Mouse (Mus musculus): ENCODE results near the gene AU021092. TPM values are rescaled to one million over a fixed set of nuclear protein-coding genes. Genes with fewer than 3 reads are reported as not detected.

AU021092 gene
- polyA plus RNA-seq, 1 experiment from 2014 or later = 13.1 TPM

GRCm38 (mm10) chr16:5221403-5221802, 696 bp downstream of the AU021092 start:
- DNase-seq (ENCODE audit: low spot score) = no peak
- no peak overlapping the region for H3K9ac ChIP-seq (ENCODE audit: low read length)
- ATAC-seq (ENCODE audit: low FRiP score, low TSS enrichment) = no peak
- H3K4me1 ChIP-seq (replicated peaks; ENCODE audit: control insufficient read depth, insufficient read depth) = no peaks in the 10 kb centered on the region
- 32% methylated on average over 4 of the region's 4 CpGs for WGBS
- H3K27ac ChIP-seq (replicated peaks) = no peak overlapping the region
- no peak overlapping the region for H3K4me2 ChIP-seq (replicated peaks; ENCODE audit: low read depth)
- H3K36me3 ChIP-seq (ENCODE audit: control insufficient read depth, insufficient read depth, low read length) = no peaks in the 10 kb centered on the region
- H3K27me3 ChIP-seq (ENCODE audit: control insufficient read depth, insufficient read depth, low read length) = no peaks in the 10 kb centered on the region
- no peak overlapping the region for H3K4me3 ChIP-seq (ENCODE audit: low read depth, low read length)
- no peaks in the 10 kb centered on the region for H3K9me3 ChIP-seq (ENCODE audit: control insufficient read depth, low read length)
- TF ChIP-seq EP300 (optimal IDR thresholded peaks at IDR 0.05) (no peak), CTCF (IDR thresholded peaks at IDR 0.05; ENCODE audit: low read depth) (no peak)

DNA sequence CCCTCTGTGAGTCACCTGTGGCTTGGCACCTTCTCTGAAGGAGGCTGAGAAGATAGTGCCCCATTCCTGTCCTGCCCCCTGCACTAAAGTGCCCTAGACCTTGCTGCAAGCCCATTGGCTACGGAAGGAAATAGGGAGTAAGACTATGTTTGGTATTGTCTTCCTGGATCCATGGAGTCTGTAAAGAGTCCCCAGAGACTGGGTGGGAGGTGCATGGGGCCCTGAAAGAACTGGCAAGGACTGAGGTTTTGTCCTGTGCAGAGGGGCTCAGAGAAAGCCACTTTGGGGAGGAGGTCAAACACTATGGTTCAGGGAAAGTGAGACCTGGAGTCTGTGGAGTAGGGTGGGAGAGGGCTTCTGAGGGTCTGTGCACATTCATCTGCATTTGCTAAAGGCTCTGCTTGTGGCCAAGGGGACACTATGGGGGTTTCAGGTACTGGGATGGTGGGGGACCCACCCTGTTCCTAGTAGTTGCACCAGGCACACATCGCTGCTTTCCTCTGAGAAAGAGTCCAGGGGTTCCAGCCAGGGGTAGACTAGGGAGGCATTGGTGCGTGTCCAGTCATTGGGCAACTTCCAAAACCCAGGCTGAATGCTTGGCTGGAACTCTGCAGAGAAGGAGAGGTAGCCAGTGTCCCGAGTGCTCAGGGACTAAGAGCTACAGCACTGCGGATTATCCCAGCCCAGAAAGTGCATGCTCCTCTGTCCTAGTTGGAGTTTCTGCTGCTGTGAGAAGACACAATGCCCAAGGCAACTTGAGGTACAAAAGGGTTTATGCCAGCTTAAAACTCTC, 4.6 kb downstream of the AU021092 start:
- Histone ChIP-seq H3K4me3 (ENCODE audit: low read depth, low read length) (no peak overlapping the region), H3K36me3 (ENCODE audit: control insufficient read depth, insufficient read depth, low read length) (no peaks in the 10 kb centered on the region), H3K9me3 (ENCODE audit: control insufficient read depth, low read length) (no peaks in the 10 kb centered on the region), H3K27me3 (ENCODE audit: control insufficient read depth, insufficient read depth, low read length) (no peaks in the 10 kb centered on the region), H3K27ac (replicated peaks) (no peak overlapping the region), H3K4me2 (replicated peaks; ENCODE audit: low read depth) (no peak overlapping the region), H3K9ac (ENCODE audit: low read length) (no peak overlapping the region), H3K4me1 (replicated peaks; ENCODE audit: control insufficient read depth, insufficient read depth) (no peaks in the 10 kb centered on the region)
- no peak for ATAC-seq (ENCODE audit: low FRiP score, low TSS enrichment)
- TF ChIP-seq CTCF (IDR thresholded peaks at IDR 0.05; ENCODE audit: low read depth) (no peak), EP300 (optimal IDR thresholded peaks at IDR 0.05) (no peak)
- DNase-seq (ENCODE audit: low spot score) = no peak
- 72% methylated on average over 5 of the region's 5 CpGs for WGBS

- H3K9me3 ChIP-seq (ENCODE audit: control insufficient read depth, low read length) = no peaks in the 10 kb centered on the region
- ATAC-seq (ENCODE audit: low FRiP score, low TSS enrichment) (no peak), DNase-seq (ENCODE audit: low spot score) (no peak)
- H3K36me3 ChIP-seq (ENCODE audit: control insufficient read depth, insufficient read depth, low read length) = no peaks in the 10 kb centered on the region
- 39% methylated on average over 6 of the region's 6 CpGs for WGBS
- H3K4me2 ChIP-seq (replicated peaks; ENCODE audit: low read depth) = no peak overlapping the region
- no peaks in the 10 kb centered on the region for H3K4me1 ChIP-seq (replicated peaks; ENCODE audit: control insufficient read depth, insufficient read depth)
- no peak for TF ChIP-seq EP300 (optimal IDR thresholded peaks at IDR 0.05)
- TF ChIP-seq CTCF (IDR thresholded peaks at IDR 0.05; ENCODE audit: low read depth) = no peak
- no peaks in the 10 kb centered on the region for H3K27me3 ChIP-seq (ENCODE audit: control insufficient read depth, insufficient read depth, low read length)
- H3K27ac ChIP-seq (replicated peaks) = no peak overlapping the region
- no peak overlapping the region for H3K4me3 ChIP-seq (ENCODE audit: low read depth, low read length)
- H3K9ac ChIP-seq (ENCODE audit: low read length) = no peak overlapping the region
These were observed 5.4 kb downstream of the AU021092 start for GRCm38 (mm10) chr16:5216686-5217085.

GRCm38 (mm10) chr16:5214126-5214525, 8.0 kb downstream of the AU021092 start:
- no peaks in the 10 kb centered on the region for H3K36me3 ChIP-seq (ENCODE audit: control insufficient read depth, insufficient read depth, low read length)
- TF ChIP-seq EP300 (optimal IDR thresholded peaks at IDR 0.05) (no peak), CTCF (IDR thresholded peaks at IDR 0.05; ENCODE audit: low read depth) (no peak)
- H3K9ac ChIP-seq (ENCODE audit: low read length) = no peak overlapping the region
- no peaks in the 10 kb centered on the region for H3K27me3 ChIP-seq (ENCODE audit: control insufficient read depth, insufficient read depth, low read length)
- DNase-seq (ENCODE audit: low spot score) (no peak), ATAC-seq (ENCODE audit: low FRiP score, low TSS enrichment) (no peak)
- no peaks in the 10 kb centered on the region for H3K4me1 ChIP-seq (replicated peaks; ENCODE audit: control insufficient read depth, insufficient read depth)
- no peaks in the 10 kb centered on the region for H3K9me3 ChIP-seq (ENCODE audit: control insufficient read depth, low read length)
- 89% methylated on average over 2 of the region's 2 CpGs for WGBS
- H3K4me3 ChIP-seq (ENCODE audit: low read depth, low read length) = no peak overlapping the region
- no peak overlapping the region for H3K4me2 ChIP-seq (replicated peaks; ENCODE audit: low read depth)
- H3K27ac ChIP-seq (replicated peaks) = no peak overlapping the region

DNA sequence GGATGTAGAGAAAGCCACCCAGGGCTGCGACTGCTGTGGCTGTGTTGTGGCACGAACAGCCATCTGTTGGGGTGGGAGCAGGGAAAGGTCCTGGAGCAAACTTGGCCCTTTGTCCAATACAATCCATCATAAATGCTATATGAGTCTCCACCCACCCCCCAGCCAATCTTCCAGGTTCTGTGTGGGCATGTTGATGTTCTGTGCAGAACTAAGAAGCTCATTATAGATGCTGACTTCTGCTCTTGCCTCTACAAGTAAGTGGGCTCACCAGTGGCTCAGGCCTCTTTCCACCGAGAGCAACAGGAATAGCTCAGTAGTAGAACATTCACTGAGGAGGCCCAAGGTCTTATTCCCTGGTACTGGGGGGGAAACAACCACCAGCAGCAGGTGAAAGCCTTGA, 9.9 kb downstream of the AU021092 start:
- no peak for DNase-seq (ENCODE audit: low spot score)
- Histone ChIP-seq H3K27ac (replicated peaks) (no peak overlapping the region), H3K4me1 (replicated peaks; ENCODE audit: control insufficient read depth, insufficient read depth) (no peaks in the 10 kb centered on the region), H3K27me3 (ENCODE audit: control insufficient read depth, insufficient read depth, low read length) (no peaks in the 10 kb centered on the region), H3K9me3 (ENCODE audit: control insufficient read depth, low read length) (no peaks in the 10 kb centered on the region), H3K36me3 (ENCODE audit: control insufficient read depth, insufficient read depth, low read length) (no peaks in the 10 kb centered on the region), H3K9ac (ENCODE audit: low read length) (no peak overlapping the region), H3K4me2 (replicated peaks; ENCODE audit: low read depth) (no peak overlapping the region), H3K4me3 (ENCODE audit: low read depth, low read length) (no peak overlapping the region)
- 71% methylated on average over 3 of the region's 3 CpGs for WGBS
- no peak for ATAC-seq (ENCODE audit: low FRiP score, low TSS enrichment)
- no peak for TF ChIP-seq EP300 (optimal IDR thresholded peaks at IDR 0.05)
- no peak for TF ChIP-seq CTCF (IDR thresholded peaks at IDR 0.05; ENCODE audit: low read depth)

DNA sequence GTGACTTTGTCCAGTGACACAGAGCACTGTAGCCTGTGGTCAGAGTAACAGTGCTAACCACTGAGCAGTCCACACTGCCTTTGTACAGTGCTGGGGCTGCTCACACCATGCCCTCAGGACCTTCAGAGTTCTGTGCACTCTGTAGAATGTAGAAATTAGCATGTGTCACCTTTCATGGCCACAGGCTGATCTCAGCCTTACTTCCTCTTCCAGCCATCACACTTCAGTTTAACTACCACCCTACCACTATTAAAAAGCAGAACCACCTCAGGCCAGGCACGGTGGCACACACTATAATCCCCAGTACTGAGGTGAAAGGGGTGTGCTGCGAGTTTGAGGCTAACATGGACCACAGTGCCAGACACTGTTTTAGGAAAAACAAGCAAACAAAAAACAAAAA, 11.7 kb downstream of the AU021092 start:
- no peak for DNase-seq (ENCODE audit: low spot score)

More for the DNA sequence above, 11.7 kb downstream of the AU021092 start:
- Histone ChIP-seq H3K4me1 (replicated peaks; ENCODE audit: control insufficient read depth, insufficient read depth) (no peaks in the 10 kb centered on the region), H3K27ac (replicated peaks) (no peak overlapping the region), H3K4me3 (ENCODE audit: low read depth, low read length) (no peak overlapping the region), H3K36me3 (ENCODE audit: control insufficient read depth, insufficient read depth, low read length) (no peaks in the 10 kb centered on the region), H3K4me2 (replicated peaks; ENCODE audit: low read depth) (no peak overlapping the region), H3K9me3 (ENCODE audit: control insufficient read depth, low read length) (no peaks in the 10 kb centered on the region), H3K9ac (ENCODE audit: low read length) (no peak overlapping the region), H3K27me3 (ENCODE audit: control insufficient read depth, insufficient read depth, low read length) (no peaks in the 10 kb centered on the region)
- no peak for TF ChIP-seq CTCF (IDR thresholded peaks at IDR 0.05; ENCODE audit: low read depth)
- no peak for ATAC-seq (ENCODE audit: low FRiP score, low TSS enrichment)
- 67% methylated on average over 2 of the region's 2 CpGs for WGBS

All from stomach, postnatal 0 days (tissue).